Mouse (Mus musculus): Measurements from ENCODE around the gene R3hcc1l.

Gene R3hcc1l

DNA sequence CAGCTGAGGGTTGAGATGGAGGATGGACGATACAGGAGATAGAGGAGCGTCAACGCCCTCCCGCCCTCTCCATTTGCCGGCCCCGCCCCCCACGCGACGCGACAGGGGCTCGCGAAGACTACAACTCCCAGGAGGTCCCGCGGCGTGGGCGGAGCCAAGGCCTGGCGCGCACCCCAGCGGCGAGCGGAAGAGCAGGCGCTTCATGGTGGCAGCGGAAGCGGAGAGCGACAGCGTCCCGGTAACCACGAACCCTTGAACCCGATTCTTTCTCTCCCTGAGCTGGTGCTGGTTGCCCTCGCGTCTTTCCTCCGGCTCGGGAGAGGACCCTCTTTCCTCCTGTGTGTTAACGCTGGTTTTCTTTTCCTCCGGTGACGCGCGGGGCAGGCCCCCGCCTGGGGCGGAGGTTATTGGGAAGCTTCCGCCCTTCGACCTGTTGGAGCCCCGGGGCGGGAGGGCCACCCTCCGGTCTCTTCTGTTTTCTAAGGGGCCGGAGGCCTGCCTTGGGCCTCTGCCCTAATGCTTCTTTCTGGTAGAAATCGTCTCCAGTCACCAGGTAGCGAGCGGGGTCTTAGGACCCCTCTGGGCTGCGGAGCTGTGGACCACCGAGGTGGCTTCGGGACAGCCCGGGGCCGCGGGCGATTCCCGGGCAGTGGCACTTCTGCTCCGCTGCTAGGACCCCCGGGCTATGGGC lies at the start of gene R3hcc1l:
TSS of gene R3hcc1l (plus strand) at position 140 of the 691 bp plus-strand sequence.
- DNase-seq (ENCODE audit: low spot score) = peak; percentile 96

DNA sequence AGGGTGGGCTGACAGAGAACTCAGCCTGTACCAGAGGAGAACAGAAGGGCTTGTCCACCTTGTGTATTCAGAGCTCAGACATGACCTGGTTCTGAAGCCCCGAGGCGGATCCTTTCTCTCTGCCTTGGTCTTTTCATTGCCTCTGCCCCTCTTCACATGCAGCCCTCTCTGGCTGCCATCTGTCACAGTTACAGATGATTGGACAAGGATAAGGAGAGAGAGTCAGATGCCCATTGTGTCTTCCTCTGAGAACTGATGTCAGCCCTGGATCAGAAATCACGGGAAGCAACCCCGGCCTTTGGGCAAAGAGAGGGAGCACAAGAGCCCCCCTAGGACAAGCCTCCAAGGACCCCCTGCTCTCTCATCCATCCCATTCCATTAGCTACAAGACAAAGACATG lies 47.0 kb upstream of the R3hcc1l start:
- DNase-seq (ENCODE audit: low spot score) = no peak

- no peak for DNase-seq (ENCODE audit: low spot score)
Observed at GRCm38 (mm10) chr19:42472831-42473230, 45.7 kb upstream of the R3hcc1l start.

DNA sequence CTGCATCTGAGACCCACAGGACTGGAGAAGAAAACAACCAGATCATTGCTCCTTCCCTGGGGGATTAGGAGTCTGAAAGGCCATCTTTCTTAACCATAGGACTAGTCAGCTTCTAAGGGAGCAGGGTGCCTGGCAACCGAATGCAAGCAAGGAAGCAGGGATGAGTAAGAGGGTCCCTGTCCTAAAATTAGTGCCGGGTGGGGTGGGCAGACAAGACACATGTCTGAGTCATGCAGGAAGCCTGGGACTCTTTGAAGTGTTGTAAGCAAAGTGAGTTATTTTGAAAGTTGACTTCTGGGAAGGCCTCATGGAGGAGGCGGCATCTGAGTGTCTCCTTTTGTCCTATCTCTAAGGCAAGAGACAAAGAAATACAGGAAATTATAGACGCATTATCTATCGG lies 40.8 kb upstream of the R3hcc1l start:
- no peak for DNase-seq (ENCODE audit: low spot score)

- no peak for DNase-seq (ENCODE audit: low spot score)
Observed at GRCm38 (mm10) chr19:42478303-42478702, 40.3 kb upstream of the R3hcc1l start.

DNA sequence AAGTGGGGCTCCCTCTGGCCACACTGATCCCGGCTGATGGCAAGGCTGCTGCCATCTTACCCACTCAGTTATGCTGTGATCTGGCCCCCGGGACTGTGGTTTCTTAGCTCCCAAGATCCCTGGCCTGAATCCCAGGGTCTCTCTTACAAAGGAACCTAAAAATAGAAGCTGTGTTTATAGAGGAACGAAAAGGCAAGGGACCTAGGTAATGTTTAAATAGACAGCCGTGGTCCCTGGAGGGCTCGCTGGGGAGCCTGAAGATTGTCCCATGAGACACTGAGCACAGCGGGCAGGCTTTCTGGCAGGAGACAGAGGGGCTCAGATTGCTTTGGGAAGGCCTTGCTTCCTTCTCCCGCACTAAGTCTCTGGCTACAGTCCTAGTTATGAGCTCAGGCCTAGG lies 33.1 kb upstream of the R3hcc1l start:
- DNase-seq (ENCODE audit: low spot score) = no peak

- DNase-seq (ENCODE audit: low spot score) = no peak
Observed at GRCm38 (mm10) chr19:42487261-42487660, 31.3 kb upstream of the R3hcc1l start.

DNA sequence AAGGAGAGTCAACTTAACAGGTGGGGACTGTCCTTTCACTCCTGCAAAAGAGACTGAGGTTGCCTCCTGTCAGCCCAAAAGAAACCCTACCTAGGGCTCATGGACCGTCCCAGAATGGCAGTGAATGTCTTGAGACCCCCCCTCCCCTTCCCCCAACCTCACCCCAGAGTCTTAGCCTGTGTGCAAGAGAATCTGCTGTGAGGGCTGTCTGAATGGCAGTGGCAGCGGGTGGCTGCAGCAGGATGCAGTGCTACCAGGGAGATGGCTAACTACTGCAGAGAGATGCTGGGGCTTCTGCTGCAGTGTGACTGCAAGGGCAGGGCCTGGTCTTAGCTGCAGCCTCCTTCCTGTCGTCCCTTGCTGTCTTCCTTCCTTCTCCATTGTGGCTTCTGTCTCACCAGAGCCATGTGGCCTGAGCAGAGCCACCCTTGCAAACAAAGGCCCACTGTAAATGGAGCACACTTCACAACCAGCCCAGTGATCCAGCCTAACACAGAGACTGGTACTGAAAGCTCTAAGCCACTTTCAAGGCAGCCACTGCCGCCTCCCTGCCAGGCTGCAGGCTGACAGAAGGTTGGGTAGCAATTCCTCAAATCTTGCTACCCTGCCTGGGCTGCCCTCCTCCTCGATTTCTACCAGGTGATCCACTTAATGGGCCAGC lies 25.2 kb upstream of the R3hcc1l start:
- DNase-seq (ENCODE audit: low spot score) = no peak

DNA sequence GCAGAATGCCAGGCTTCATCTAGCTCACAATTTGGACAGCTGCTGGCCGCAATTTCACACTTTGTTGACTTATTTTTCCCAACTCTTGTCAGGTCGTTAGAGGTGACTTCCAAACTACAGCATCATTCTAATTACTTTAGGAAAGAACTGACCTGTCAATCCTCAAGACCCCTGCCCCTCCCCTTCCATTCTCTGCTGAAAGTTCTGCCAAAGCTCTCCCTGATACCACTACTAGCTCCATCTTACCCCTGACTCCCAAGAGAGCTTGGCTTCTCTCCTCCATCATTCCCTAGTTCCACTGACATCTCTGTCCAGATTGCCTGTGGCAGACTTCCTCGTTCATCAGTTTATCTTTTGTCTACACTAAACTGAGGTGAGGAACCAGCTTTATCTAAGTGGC lies 14.4 kb upstream of the R3hcc1l start:
- no peak for DNase-seq (ENCODE audit: low spot score)

DNA sequence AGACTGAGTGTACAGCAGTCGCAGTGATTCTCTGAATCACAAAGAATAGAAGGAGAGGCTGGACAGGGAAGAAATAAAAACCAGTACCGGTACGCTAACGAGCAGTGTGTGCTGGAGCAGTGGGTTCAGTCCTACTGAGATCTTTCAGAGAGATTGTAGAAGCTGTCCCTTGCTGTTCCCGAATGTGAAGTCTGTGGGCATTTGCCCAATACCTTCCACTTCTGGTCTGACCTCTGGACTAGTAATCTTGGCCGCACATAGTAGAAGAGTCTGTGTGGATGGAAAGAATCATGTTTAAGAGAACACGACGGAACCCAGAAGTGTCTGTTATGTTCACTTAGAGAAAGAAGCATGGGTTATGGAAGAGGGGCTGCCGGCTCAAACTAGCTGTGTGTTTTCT lies 8.9 kb upstream of the R3hcc1l start:
- no peak for DNase-seq (ENCODE audit: low spot score)

DNA sequence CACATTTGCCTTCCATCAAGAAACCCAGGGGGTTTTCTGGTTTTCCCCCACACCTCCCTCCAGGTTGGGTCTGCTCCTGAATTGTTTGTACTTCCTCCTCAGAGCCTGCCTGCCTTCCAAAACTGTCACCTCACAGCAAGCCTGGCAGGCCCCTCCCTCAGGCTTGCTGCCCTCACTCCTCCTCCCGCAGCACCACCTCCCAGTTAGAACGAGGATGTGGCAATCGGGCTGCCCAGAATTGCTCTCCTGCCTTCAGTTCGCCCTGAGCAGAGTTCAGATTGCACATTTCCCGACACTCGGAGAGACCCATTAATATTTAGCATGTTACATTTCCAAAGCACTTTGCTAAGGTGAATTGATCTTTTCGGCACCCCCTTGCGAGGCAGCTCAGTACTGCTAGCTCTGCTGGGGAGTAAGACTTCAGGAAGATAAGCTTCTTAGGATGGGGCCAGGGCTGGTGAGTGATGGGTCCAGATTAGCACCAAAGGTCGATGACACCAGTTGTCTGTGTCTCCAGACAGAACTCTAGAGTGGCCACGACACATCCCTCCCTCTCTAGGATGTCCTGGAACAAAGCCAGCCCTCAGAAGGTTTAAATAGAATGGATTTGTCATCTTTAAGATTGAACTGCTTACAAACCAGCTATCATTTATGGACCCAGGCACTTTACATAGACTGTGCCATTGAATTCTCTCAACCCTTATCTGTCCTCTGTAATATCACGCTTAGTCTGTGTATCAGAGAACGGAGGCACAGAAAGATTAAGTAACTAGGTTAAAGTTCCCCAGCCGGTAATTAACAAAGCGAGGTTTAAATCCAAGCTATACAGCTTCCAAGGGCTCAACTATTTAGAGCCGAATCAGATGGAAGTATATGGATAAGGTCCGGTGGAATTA lies 8.0 kb upstream of the R3hcc1l start:
- no peak for DNase-seq (ENCODE audit: low spot score)

- no peak for DNase-seq (ENCODE audit: low spot score)
Observed at GRCm38 (mm10) chr19:42515656-42516055, 2.9 kb upstream of the R3hcc1l start.

DNA sequence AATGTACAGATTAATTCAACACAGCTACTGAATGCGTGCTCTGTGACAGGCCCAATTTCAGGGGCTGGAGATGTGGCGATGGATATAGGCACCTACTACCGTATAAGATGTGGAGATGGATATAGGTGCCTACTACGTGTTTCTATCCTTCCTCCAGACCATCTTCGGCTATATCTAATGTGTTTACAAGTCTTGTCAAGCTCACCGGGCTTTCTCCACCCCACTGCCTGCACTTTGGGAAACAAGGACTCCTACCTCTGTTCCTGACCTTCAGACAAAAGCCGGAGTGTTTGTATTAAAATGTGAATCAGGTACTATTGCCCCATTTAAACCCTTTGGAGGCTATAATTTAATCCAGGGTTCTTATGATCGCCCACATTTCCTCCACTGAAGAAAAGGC lies 2.4 kb upstream of the R3hcc1l start:
- no peak for DNase-seq (ENCODE audit: low spot score)

- DNase-seq (ENCODE audit: low spot score) = no peak
Observed at GRCm38 (mm10) chr19:42517957-42518619, 471 bp upstream of the R3hcc1l start.

- DNase-seq (ENCODE audit: low spot score) = no peak
Observed at GRCm38 (mm10) chr19:42519760-42520159, 1.2 kb downstream of the R3hcc1l start.

- DNase-seq (ENCODE audit: low spot score) = no peak
Observed at GRCm38 (mm10) chr19:42524703-42525102, 6.1 kb downstream of the R3hcc1l start.

GRCm38 (mm10) chr19:42529992-42530437 lies 11.5 kb downstream of the R3hcc1l start:
- no peak for DNase-seq (ENCODE audit: low spot score)

DNA sequence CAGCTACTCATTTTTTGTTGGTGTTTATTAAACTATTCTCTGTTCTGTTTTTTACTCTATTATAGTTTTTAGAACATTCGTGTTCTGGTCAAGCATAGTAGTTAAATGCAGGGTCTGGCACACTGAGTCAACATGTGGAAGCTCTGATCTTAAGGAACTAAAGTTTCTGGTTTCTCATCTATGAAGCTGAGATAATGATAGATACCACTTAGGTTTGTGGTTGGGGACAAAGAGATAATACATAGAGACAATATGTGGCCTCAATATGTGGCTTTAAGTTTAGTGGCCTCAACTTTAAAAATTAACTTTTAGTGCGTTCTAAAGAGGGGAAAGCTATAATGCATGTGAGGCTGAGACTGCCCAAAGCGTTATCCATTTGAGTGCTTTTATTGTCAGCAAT lies 15.9 kb downstream of the R3hcc1l start:
- no peak for DNase-seq (ENCODE audit: low spot score)

GRCm38 (mm10) chr19:42537600-42537999 lies 19.0 kb downstream of the R3hcc1l start:
- no peak for DNase-seq (ENCODE audit: low spot score)

- no peak for DNase-seq (ENCODE audit: low spot score)
Observed at GRCm38 (mm10) chr19:42538911-42539310, 20.4 kb downstream of the R3hcc1l start.

DNA sequence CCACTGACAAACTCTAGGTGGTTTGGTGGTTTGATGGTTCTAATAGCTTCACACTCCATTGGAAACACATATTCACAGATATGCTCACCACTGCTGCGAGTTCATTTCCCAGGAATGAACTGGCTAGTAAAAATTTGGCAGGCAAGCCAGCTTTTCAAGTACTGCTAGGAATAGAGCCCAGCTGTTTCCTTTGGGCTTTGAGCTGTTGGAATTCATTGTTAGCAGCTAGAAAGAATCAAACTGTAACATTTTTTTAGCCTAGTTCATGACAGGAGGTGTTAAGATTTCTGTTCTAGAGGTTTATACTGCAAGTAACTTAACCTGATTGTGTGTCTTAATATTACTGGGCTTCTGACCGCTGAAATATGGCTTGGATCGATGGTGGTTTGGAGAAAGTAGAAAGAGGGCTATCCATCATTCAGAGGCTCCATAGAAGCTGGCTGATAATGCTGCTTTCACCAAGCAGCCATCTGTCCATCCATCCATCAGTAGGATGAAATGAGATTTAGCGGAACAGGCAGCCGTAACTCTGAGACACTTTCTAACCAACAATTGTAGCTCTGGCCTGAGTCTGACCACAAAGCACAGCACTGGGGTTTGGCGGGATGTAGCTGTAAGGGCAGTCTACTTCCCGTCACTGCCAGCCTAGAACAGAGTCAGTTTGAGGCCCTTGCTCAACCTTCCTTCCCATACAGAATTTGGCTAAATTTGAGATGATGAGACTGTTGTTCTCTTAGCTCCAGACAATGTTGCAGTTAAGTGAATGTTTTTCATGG lies 21.0 kb downstream of the R3hcc1l start:
- DNase-seq (ENCODE audit: low spot score) = no peak
